Mouse (Mus musculus): Measurements from ENCODE around the gene Itga8. TPM values are rescaled to one million over a fixed set of nuclear protein-coding genes. Genes with fewer than 3 reads are reported as not detected.
A peak's percentile ranks its signal among the peaks of the same experiment; 100 is the strongest.

Gene Itga8
- polyA plus RNA-seq, 1 experiment from 2014 or later: 3.1 TPM

DNA sequence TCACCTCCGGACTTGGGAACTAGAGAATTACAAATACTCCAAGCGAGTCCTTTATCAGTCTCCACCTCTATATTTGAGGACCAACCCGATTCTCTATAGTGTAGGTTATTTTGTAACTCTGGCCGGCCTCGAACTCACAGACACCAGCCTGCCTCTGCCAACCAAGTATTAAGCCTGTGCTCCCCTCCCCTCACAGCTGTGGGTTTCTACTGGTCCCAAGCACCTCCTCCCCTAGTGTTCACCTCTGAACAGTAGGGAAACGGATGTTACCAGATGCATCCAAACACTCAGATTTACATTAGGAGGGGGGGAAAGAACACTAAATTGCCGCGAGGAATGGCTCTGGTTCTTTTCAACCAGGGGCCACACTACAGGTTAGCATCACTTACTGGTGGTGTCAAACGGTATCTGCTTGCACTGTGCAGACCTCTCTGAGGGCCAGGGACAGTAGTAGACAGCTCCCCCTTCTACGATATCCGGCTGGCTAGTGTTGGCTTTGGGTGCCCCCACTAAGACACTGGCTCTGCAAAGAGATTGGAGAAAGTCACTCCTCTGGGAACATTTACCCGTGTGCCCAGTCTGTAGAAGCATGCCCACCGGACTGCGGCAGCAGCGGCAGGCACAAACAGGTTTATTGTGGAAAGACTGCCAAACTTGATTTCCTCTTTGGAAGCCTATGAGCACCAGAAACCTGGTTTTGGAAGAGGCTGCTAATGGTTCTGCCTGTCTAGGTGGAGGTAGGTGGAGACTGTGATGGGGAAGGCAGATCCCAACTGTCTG, 1.1 kb downstream of the Itga8 start:
- H3K4me1 ChIP-seq (ENCODE audit: control insufficient read depth, insufficient read depth, low read depth, low read length): no peaks in the 10 kb centered on the region; the same call in 1 of the 2 replicates
- H3K4me3 ChIP-seq (ENCODE audit: low read length): peak overlapping the region; percentile 80
- no peak for ATAC-seq
- H3K4me2 ChIP-seq (ENCODE audit: low read length): peak overlapping the region; percentile 94
- no peaks in the 10 kb centered on the region for H3K9me3 ChIP-seq (ENCODE audit: control insufficient read depth, low read length)
- 77% methylated on average over 15 of the region's 15 CpGs for WGBS
- no peak overlapping the region for H3K27ac ChIP-seq (ENCODE audit: low read depth, low read length)
- no peak overlapping the region for H3K9ac ChIP-seq (ENCODE audit: low read depth, low read length)
- H3K36me3 ChIP-seq (ENCODE audit: control insufficient read depth, insufficient read depth, low read length): no peaks in the 10 kb centered on the region
- no peaks in the 10 kb centered on the region; the same call in 1 of the 2 replicates for H3K27me3 ChIP-seq (replicated peaks; ENCODE audit: control insufficient read depth, insufficient read depth, low read length)

DNA sequence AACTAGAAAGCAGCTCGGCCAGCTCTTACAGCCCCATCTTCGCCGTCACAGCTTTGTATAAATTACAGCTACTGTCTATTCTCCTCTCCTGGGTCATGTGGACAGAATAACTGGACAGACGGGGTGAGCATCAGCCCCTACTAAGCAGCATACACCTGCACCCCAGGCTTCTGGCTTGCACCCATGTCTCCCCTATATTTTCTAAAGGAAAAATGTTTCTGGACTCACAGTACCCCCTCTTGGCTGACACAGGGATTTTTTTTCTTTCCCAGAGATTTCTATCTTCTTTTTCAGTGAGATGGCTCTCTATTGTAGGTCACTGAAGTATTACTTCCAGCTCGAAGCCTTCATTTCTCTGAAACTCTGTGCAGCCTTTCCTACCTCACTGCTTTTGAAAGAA, 4.4 kb downstream of the Itga8 start:
- Histone ChIP-seq H3K4me1 (ENCODE audit: control insufficient read depth, insufficient read depth, low read depth, low read length) (peaks cover 2% of the 10 kb centered on the region), H3K36me3 (ENCODE audit: control insufficient read depth, insufficient read depth, low read length) (no peaks in the 10 kb centered on the region), H3K27me3 (replicated peaks; ENCODE audit: control insufficient read depth, insufficient read depth, low read length) (no peaks in the 10 kb centered on the region; the same call in 1 of the 2 replicates), H3K27ac (ENCODE audit: low read depth, low read length) (no peak overlapping the region), H3K9me3 (ENCODE audit: control insufficient read depth, low read length) (no peaks in the 10 kb centered on the region), H3K4me2 (ENCODE audit: low read length) (no peak overlapping the region), H3K4me3 (ENCODE audit: low read length) (no peak overlapping the region), H3K9ac (ENCODE audit: low read depth, low read length) (no peak overlapping the region)
- 76% methylated on average over 5 of the region's 5 CpGs for WGBS
- ATAC-seq: no peak

DNA sequence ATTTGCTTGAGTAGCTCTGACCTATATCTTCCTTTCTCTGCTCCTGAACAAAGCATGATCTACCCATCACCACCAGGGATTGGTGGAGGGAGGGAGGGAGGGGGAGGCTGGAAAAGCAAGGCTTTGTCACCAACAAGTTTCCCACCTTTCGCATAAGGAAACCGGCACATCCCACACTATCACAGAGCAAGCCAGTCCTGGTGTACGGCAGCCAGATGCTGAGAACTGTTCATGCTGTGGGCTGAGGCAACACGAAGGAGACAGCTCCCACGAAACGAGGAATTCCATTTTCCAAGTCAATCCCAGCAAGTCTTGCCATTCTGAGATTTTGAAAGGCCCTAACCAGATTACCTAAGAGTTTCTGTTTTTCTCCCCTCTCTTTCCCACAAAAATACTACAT, 6.6 kb downstream of the Itga8 start:
- Histone ChIP-seq H3K27me3 (replicated peaks; ENCODE audit: control insufficient read depth, insufficient read depth, low read length) (no peaks in the 10 kb centered on the region; the same call in 1 of the 2 replicates), H3K9me3 (ENCODE audit: control insufficient read depth, low read length) (no peaks in the 10 kb centered on the region), H3K27ac (ENCODE audit: low read depth, low read length) (no peak overlapping the region), H3K4me2 (ENCODE audit: low read length) (no peak overlapping the region), H3K9ac (ENCODE audit: low read depth, low read length) (no peak overlapping the region), H3K4me1 (ENCODE audit: control insufficient read depth, insufficient read depth, low read depth, low read length) (peaks cover 2% of the 10 kb centered on the region; the same call in 1 of the 2 replicates), H3K4me3 (ENCODE audit: low read length) (no peak overlapping the region), H3K36me3 (ENCODE audit: control insufficient read depth, insufficient read depth, low read length) (no peaks in the 10 kb centered on the region)
- WGBS: 97% methylated on average over 6 of the region's 6 CpGs
- ATAC-seq: no peak

DNA sequence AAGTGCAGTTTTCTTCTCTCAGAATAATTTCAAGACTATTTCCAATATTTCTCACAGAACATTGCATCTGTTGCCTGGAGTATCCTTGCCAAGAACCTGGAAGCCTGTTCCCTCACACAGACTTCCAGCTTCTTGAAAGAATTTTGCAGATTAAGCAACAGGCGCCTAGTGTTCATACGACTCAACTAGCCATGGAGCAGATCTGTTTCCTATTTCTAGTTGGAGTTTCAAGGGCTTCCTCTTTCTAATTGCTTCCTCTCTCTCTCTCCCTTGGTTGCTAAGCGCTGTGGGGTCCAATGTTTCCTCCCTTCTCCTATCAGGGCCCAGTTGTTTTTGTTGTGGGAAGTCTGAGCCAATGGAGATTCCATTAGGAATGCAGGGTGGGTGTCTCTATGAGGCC, 7.7 kb downstream of the Itga8 start:
- H3K9me3 ChIP-seq (ENCODE audit: control insufficient read depth, low read length): no peaks in the 10 kb centered on the region
- no peak overlapping the region for H3K4me2 ChIP-seq (ENCODE audit: low read length)
- no peaks in the 10 kb centered on the region for H3K27me3 ChIP-seq (replicated peaks; ENCODE audit: control insufficient read depth, insufficient read depth, low read length)
- H3K4me1 ChIP-seq (ENCODE audit: control insufficient read depth, insufficient read depth, low read depth, low read length): peaks cover 2% of the 10 kb centered on the region; the same call in 1 of the 2 replicates
- H3K36me3 ChIP-seq (ENCODE audit: control insufficient read depth, insufficient read depth, low read length): no peaks in the 10 kb centered on the region
- no peak overlapping the region for H3K9ac ChIP-seq (ENCODE audit: low read depth, low read length)
- no peak overlapping the region for H3K4me3 ChIP-seq (ENCODE audit: low read length)
- H3K27ac ChIP-seq (ENCODE audit: low read depth, low read length): no peak overlapping the region
- WGBS: 73% methylated on average over 3 of the region's 3 CpGs
- no peak for ATAC-seq

DNA sequence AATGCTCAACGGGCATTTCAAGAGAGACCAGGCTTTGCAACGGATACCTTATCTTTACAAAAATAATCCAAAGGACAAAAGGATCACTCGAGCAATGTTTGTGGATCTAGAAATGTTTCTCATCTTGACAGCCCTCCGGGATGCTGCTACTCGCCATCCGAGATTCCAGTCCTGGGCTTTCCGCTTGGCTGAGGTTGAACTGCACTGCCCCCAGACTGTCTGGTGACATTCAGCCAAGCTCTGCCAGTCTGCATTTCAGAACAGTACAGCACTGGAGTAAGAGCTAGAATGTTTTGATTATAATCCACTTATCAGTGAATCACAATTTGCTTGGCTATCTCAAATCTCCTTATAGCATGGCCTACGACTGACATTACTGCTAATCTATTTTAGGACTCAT, 8.3 kb downstream of the Itga8 start:
- no peak overlapping the region for H3K9ac ChIP-seq (ENCODE audit: low read depth, low read length)
- H3K4me1 ChIP-seq (ENCODE audit: control insufficient read depth, insufficient read depth, low read depth, low read length): peaks cover 2% of the 10 kb centered on the region; the same call in 1 of the 2 replicates
- H3K4me3 ChIP-seq (ENCODE audit: low read length): no peak overlapping the region
- H3K36me3 ChIP-seq (ENCODE audit: control insufficient read depth, insufficient read depth, low read length): no peaks in the 10 kb centered on the region
- H3K9me3 ChIP-seq (ENCODE audit: control insufficient read depth, low read length): no peaks in the 10 kb centered on the region
- no peak overlapping the region for H3K4me2 ChIP-seq (ENCODE audit: low read length)
- no peaks in the 10 kb centered on the region for H3K27me3 ChIP-seq (replicated peaks; ENCODE audit: control insufficient read depth, insufficient read depth, low read length)
- 64% methylated on average over 8 of the region's 8 CpGs for WGBS
- H3K27ac ChIP-seq (ENCODE audit: low read depth, low read length): no peak overlapping the region
- ATAC-seq: no peak

GRCm38 (mm10) chr2:12292023-12292820, 9.5 kb downstream of the Itga8 start:
- Histone ChIP-seq H3K9ac (ENCODE audit: low read depth, low read length) (no peak overlapping the region), H3K36me3 (ENCODE audit: control insufficient read depth, insufficient read depth, low read length) (no peaks in the 10 kb centered on the region), H3K4me2 (ENCODE audit: low read length) (no peak overlapping the region), H3K9me3 (ENCODE audit: control insufficient read depth, low read length) (no peaks in the 10 kb centered on the region), H3K27me3 (replicated peaks; ENCODE audit: control insufficient read depth, insufficient read depth, low read length) (no peaks in the 10 kb centered on the region), H3K4me1 (ENCODE audit: control insufficient read depth, insufficient read depth, low read depth, low read length) (peaks cover 2% of the 10 kb centered on the region; the same call in 1 of the 2 replicates), H3K4me3 (ENCODE audit: low read length) (no peak overlapping the region), H3K27ac (ENCODE audit: low read depth, low read length) (no peak overlapping the region)
- peak; percentile 92 for ATAC-seq
- 30% methylated on average over 8 of the region's 8 CpGs for WGBS

DNA sequence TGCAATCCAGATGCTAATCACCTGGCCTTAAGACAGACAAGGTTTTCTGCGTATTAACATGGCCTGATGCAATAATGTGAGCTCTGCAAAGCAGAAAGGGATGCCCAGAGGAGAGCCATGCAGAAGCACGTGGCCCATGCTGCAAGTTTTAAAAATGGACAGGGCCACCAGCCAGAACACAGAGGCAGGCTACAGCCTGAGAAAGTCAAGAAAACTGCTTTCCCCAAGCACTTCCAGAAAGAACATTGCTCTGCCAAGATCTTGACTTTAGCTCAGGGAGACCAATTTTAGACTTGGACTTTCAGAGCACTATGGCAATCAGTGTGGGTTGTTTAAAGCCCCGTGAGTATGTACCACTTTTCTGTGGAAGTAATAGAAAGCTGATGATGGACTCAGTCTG, 11.5 kb downstream of the Itga8 start:
- no peak overlapping the region for H3K9ac ChIP-seq (ENCODE audit: low read depth, low read length)
- H3K4me2 ChIP-seq (ENCODE audit: low read length): no peak overlapping the region
- H3K4me3 ChIP-seq (ENCODE audit: low read length): no peak overlapping the region
- no peaks in the 10 kb centered on the region for H3K9me3 ChIP-seq (ENCODE audit: control insufficient read depth, low read length)
- WGBS: 83% methylated on average over 3 of the region's 3 CpGs
- H3K27me3 ChIP-seq (replicated peaks; ENCODE audit: control insufficient read depth, insufficient read depth, low read length): no peaks in the 10 kb centered on the region
- no peaks in the 10 kb centered on the region for H3K36me3 ChIP-seq (ENCODE audit: control insufficient read depth, insufficient read depth, low read length)
- peaks cover 2% of the 10 kb centered on the region; the same call in 1 of the 2 replicates for H3K4me1 ChIP-seq (ENCODE audit: control insufficient read depth, insufficient read depth, low read depth, low read length)
- no peak overlapping the region for H3K27ac ChIP-seq (ENCODE audit: low read depth, low read length)
- no peak for ATAC-seq

- no peak for ATAC-seq
- Histone ChIP-seq H3K9me3 (ENCODE audit: control insufficient read depth, low read length) (no peaks in the 10 kb centered on the region), H3K36me3 (ENCODE audit: control insufficient read depth, insufficient read depth, low read length) (no peaks in the 10 kb centered on the region), H3K4me1 (ENCODE audit: control insufficient read depth, insufficient read depth, low read depth, low read length) (peaks cover 2% of the 10 kb centered on the region; the same call in 1 of the 2 replicates), H3K27me3 (replicated peaks; ENCODE audit: control insufficient read depth, insufficient read depth, low read length) (no peaks in the 10 kb centered on the region), H3K9ac (ENCODE audit: low read depth, low read length) (no peak overlapping the region), H3K4me2 (ENCODE audit: low read length) (no peak overlapping the region), H3K27ac (ENCODE audit: low read depth, low read length) (no peak overlapping the region), H3K4me3 (ENCODE audit: low read length) (no peak overlapping the region)
- WGBS: 91% methylated on average over 3 of the region's 3 CpGs
These were observed 13.9 kb downstream of the Itga8 start for GRCm38 (mm10) chr2:12287831-12288230.

- WGBS: 60% methylated on average over 1 of the region's 1 CpGs
- Histone ChIP-seq H3K27me3 (replicated peaks; ENCODE audit: control insufficient read depth, insufficient read depth, low read length) (no peaks in the 10 kb centered on the region), H3K9ac (ENCODE audit: low read depth, low read length) (no peak overlapping the region), H3K4me2 (ENCODE audit: low read length) (no peak overlapping the region), H3K4me3 (ENCODE audit: low read length) (no peak overlapping the region), H3K36me3 (ENCODE audit: control insufficient read depth, insufficient read depth, low read length) (no peaks in the 10 kb centered on the region), H3K9me3 (ENCODE audit: control insufficient read depth, low read length) (no peaks in the 10 kb centered on the region), H3K27ac (ENCODE audit: low read depth, low read length) (no peak overlapping the region), H3K4me1 (ENCODE audit: control insufficient read depth, insufficient read depth, low read depth, low read length) (no peaks in the 10 kb centered on the region)
- no peak for ATAC-seq
These were observed 21.1 kb downstream of the Itga8 start for GRCm38 (mm10) chr2:12280664-12281063.
